Mouse (Mus musculus) megakaryocyte, embryonic 14.5 days (primary cell): ENCODE measurements around the gene Cfc1.

Source experiments
- FLI1 ChIP-seq: IDR thresholded peaks from 2 replicates; pipeline ENCODE4 v1.6.1; 2012; ENCODE audit warnings: low read length, inconsistent platforms, mixed read lengths
- GATA1 ChIP-seq: IDR thresholded peaks from 3 replicates; pipeline ENCODE4 v1.6.1; 2012; ENCODE audit warnings: mixed read lengths, low read length, inconsistent platforms, borderline replicate concordance

- TF ChIP-seq GATA1 (no peak), FLI1 (no peak)
These were observed 36.0 kb downstream of the Cfc1 start for GRCm38 (mm10) chr1:34571431-34571830.
